Mouse (Mus musculus) olfactory bulb, adult 2 months (tissue): ENCODE measurements at regions not wholly inside any gene's neighbourhood (a gene's known extent, or its start where the extent isn't known, plus 50 kb on each side); places are given as distances from the start of the nearest gene placed in this dataset.

Experiments used
- CTCF ChIP-seq: fragments of 200-500 bp; IDR thresholded peaks from 2 replicates; pipeline ENCODE4 v1.5.1; 2012; ENCODE audit warnings: low read depth, mild to moderate bottlenecking, low read length, moderate library complexity; ENCODE audit not compliant: insufficient read depth
- POLR2A ChIP-seq: fragments of 200-500 bp; IDR thresholded peaks from 2 replicates; pipeline ENCODE4 v1.6.1; 2012; ENCODE audit warnings: mild to moderate bottlenecking, low read depth, low read length, moderate library complexity; ENCODE audit not compliant: insufficient read depth

- TF ChIP-seq CTCF (no peak), POLR2A (no peak)
Measured at GRCm38 (mm10) chr8:35289967-35290366, 475.6 kb upstream of the Gm19410 start.
